25 mouse cellular contexts compared by ENCODE assay signal in the genomic region with DNA sequence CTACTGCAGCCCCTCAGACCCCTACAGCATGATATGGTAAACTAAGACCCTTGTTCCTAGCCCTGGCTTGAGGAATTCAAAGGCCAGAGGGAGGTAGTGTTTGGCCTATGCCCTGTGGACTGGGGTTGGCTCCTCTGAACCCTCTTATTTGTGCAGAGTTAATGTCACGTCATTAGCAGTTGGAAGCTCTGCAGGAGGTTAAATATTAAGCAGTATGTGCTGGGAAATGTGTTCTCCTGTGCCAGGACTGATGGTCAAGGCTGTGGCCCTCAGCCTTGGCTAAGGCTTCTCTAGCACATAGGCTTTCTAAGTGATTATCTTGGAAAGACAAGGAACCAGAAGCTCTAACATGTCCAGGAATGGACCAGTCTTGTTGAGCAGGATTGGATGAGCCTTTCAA. TPM values are rescaled to one million over a fixed set of nuclear protein-coding genes. Genes with fewer than 3 reads are reported as not detected.
DNase-seq lines count a peak whose midpoint lies in the region; ATAC-seq and TF ChIP-seq lines count a peak whose summit lies in the region.
"Had no signal": no experiment of that assay in that cellular context is flagged by ENCODE, and none has a peak within 500 bp of the region (broad histone marks: within the 10 kb centered on the region; RNA-seq: fewer than 3 reads in every experiment).

No protein-coding gene starts in this region.

- peak; percentile 61 for ATAC-seq in liver, embryonic 14.5 days (ENCODE audit: insufficient read depth)
- ATAC-seq in midbrain, postnatal 0 days (ENCODE audit: low FRiP score), result no peak
- ATAC-seq: activated CD4-positive, CD25-positive, alpha-beta regulatory T cell, adult 4 months; forebrain, embryonic 16.5 days; midbrain, embryonic 16.5 days had no signal

- peak overlapping the region; percentile 100 for H3K27ac ChIP-seq in liver, adult 2 months (replicated peaks; ENCODE audit: insufficient read depth, low read depth, low read length)
- no peak overlapping the region for H3K27ac ChIP-seq in liver, embryonic 14.5 days
- H3K27ac ChIP-seq in midbrain, postnatal 0 days (ENCODE audit: low read depth, low read length), result no peak overlapping the region
- H3K27ac ChIP-seq: embryonic facial prominence, embryonic 15.5 days; heart, embryonic 10.5 days; hindbrain, embryonic 12.5 days; layer of hippocampus, adult 2 months; limb, embryonic 10.5 days had no signal

- no peak overlapping the region for H3K4me3 ChIP-seq in liver, adult 2 months (ENCODE audit: insufficient read depth, low read depth, low read length)
- H3K4me3 ChIP-seq in liver, embryonic 14.5 days (ENCODE audit: insufficient read depth in 1 of 2, low read depth in 2 of 2, low read length in 2 of 2), result no peak overlapping the region
- no peak overlapping the region for H3K4me3 ChIP-seq in midbrain, postnatal 0 days (ENCODE audit: low read depth, low read length)
- H3K4me3 ChIP-seq: embryonic facial prominence, embryonic 15.5 days; heart, embryonic 10.5 days; hindbrain, embryonic 12.5 days; layer of hippocampus, adult 2 months; limb, embryonic 10.5 days had no signal

- H3K36me3 ChIP-seq in liver, adult 2 months (ENCODE audit: control insufficient read depth, insufficient read depth, low read length), result no peaks in the 10 kb centered on the region
- no peaks in the 10 kb centered on the region for H3K36me3 ChIP-seq in liver, embryonic 14.5 days (replicated peaks; ENCODE audit: control insufficient read depth, insufficient read depth, low read depth)
- H3K36me3 ChIP-seq in midbrain, postnatal 0 days (ENCODE audit: insufficient read depth, low read length), result no peaks in the 10 kb centered on the region
- H3K36me3 ChIP-seq: embryonic facial prominence, embryonic 15.5 days; G1E; heart, embryonic 10.5 days; hindbrain, embryonic 12.5 days; limb, embryonic 10.5 days had no signal

- TF ChIP-seq POLR2A in liver, adult 2 months (IDR thresholded peaks at IDR 0.05; ENCODE audit: extremely low read depth, insufficient read depth, low read length), result no peak

- no peaks in the 10 kb centered on the region for H3K79me2 ChIP-seq in liver, adult 2 months (ENCODE audit: control insufficient read depth, insufficient read depth, low read length)

- peaks cover 40% of the 10 kb centered on the region for H3K4me1 ChIP-seq in liver, adult 2 months (ENCODE audit: control insufficient read depth, insufficient read depth, low read length)
- H3K4me1 ChIP-seq in liver, embryonic 14.5 days (replicated peaks; ENCODE audit: control insufficient read depth in 2 of 2, insufficient read depth in 2 of 2, low read length in 1 of 2), result peaks cover 0 to 22% of the 10 kb centered on the region in 2 experiments; a peak in 1 of 4 replicates
- H3K4me1 ChIP-seq in midbrain, postnatal 0 days (ENCODE audit: insufficient read depth, low read length), result no peaks in the 10 kb centered on the region

- H3K9ac ChIP-seq in liver, adult 2 months (ENCODE audit: low read depth, low read length), result peak overlapping the region; percentile 87
- no peak overlapping the region for H3K9ac ChIP-seq in liver, embryonic 14.5 days (replicated peaks)
- no peak overlapping the region for H3K9ac ChIP-seq in midbrain, postnatal 0 days (replicated peaks; ENCODE audit: low read length, poor library complexity, severe bottlenecking)
- H3K9ac ChIP-seq: embryonic facial prominence, embryonic 15.5 days; hindbrain, embryonic 12.5 days had no signal

- no peak overlapping the region for H3K4me2 ChIP-seq in liver, embryonic 14.5 days (ENCODE audit: low read depth)
- H3K4me2 ChIP-seq in midbrain, postnatal 0 days (ENCODE audit: low read depth, low read length, poor library complexity, severe bottlenecking), result no peak overlapping the region
- H3K4me2 ChIP-seq: embryonic facial prominence, embryonic 15.5 days; hindbrain, embryonic 12.5 days had no signal

- TF ChIP-seq CTCF in liver, adult 2 months (IDR thresholded peaks at IDR 0.05; ENCODE audit: low read depth, low read length), result no peak
- no peak for TF ChIP-seq CTCF in liver, embryonic 14.5 days (IDR thresholded peaks at IDR 0.05; ENCODE audit: low read depth)
- TF ChIP-seq CTCF in midbrain, postnatal 0 days (IDR thresholded peaks at IDR 0.05), result no peak

- DNase-seq in liver, adult 2 months (ENCODE audit: extremely low read depth, low read depth, low spot score), result peak; percentile 99
- DNase-seq in liver, result no peak
- DNase-seq in kidney, postnatal 10 days, result peak; percentile 42
- DNase-seq in liver, embryonic 14.5 days (ENCODE audit: low read depth in 3 of 3, low spot score in 3 of 3), result peak; percentile 15 to 20 (median 16)
- DNase-seq in midbrain, postnatal 0 days (ENCODE audit: low spot score), result no peak
- no peak for DNase-seq in left cerebral cortex, adult 9 months (ENCODE audit: low spot score in 2 of 2)
- DNase-seq in frontal cortex, adult 2 months (ENCODE audit: extremely low spot score in 1 of 2, low spot score in 1 of 2), result no peak
- DNase-seq in gastrocnemius, adult 8-10 months (ENCODE audit: low spot score in 2 of 2), result no peak
- DNase-seq: adrenal gland, postnatal 25 days; cerebellum, adult 11 months; cerebellum, postnatal 25 days; heart, postnatal 14 days; lung, adult 2 months; retina, postnatal 1 day; right cerebral cortex, postnatal 4 days; thymus, postnatal 36 days had no signal

- H3K27me3 ChIP-seq in liver, adult 2 months (ENCODE audit: control insufficient read depth, insufficient read depth, low read length), result no peaks in the 10 kb centered on the region
- no peaks in the 10 kb centered on the region for H3K27me3 ChIP-seq in liver, embryonic 14.5 days (ENCODE audit: control insufficient read depth, insufficient read depth, low read length)
- H3K27me3 ChIP-seq in midbrain, postnatal 0 days (ENCODE audit: insufficient read depth, low read length), result no peaks in the 10 kb centered on the region
- H3K27me3 ChIP-seq: embryonic facial prominence, embryonic 15.5 days; hindbrain, embryonic 12.5 days had no signal

- WGBS in liver, adult 2 months, result 26% methylated on average over 1 of the region's 1 CpGs
- WGBS in liver, embryonic 14.5 days (ENCODE audit: insufficient replicate concordance), result 40% methylated on average over 1 of the region's 1 CpGs
- WGBS in midbrain, postnatal 0 days, result 73% methylated on average over 1 of the region's 1 CpGs

- H3K9me3 ChIP-seq in liver, embryonic 14.5 days (ENCODE audit: control insufficient read depth, low read length), result no peaks in the 10 kb centered on the region
- no peaks in the 10 kb centered on the region for H3K9me3 ChIP-seq in midbrain, postnatal 0 days (ENCODE audit: low read length)
- H3K9me3 ChIP-seq: embryonic facial prominence, embryonic 15.5 days; G1E; heart, embryonic 10.5 days; hindbrain, embryonic 12.5 days; limb, embryonic 10.5 days had no signal

- TF ChIP-seq EP300 in liver, embryonic 14.5 days (IDR thresholded peaks at IDR 0.05; ENCODE audit: low read depth), result 0 out of 2 replicates have a peak, but pooled peaks have one; percentile 10

RNA-seq across cellular contexts. Expression of gene Rxra, which starts 49.6 kb away (rescaled TPM):
- total RNA-seq in liver, adult 2 months (2014; rRNA removed), result 108 and 124 TPM in 2 replicates
- 303 and 313 TPM in 2 replicates for polyA plus RNA-seq in liver, adult 2 months (2012; rRNA removed)
- polyA plus RNA-seq in liver, embryonic 14.5 days (2012; rRNA removed), result 7.1 and 7.5 TPM in 2 replicates
- 2.4 and 2.9 TPM in 2 replicates for polyA plus RNA-seq in liver, embryonic 14.5 days (2014; fragmentation: Nextera tagmentation; extraction: Ambion mirVana)
- total RNA-seq in midbrain, postnatal 0 days (2014; rRNA removed), result 18.5 and 20.2 TPM in 2 replicates
- 2.2 and 2.3 TPM in 2 replicates for polyA plus RNA-seq in midbrain, postnatal 0 days (2015; fragmentation: Nextera tagmentation; extraction: Ambion mirVana)
- 12.3 and 16.0 TPM in 2 replicates for polyA plus RNA-seq in frontal cortex, adult 2 months (2012; rRNA removed)
- total RNA-seq in gastrocnemius, adult 8-10 months (2022), result 100 to 1,000 TPM; 127 to 155 (median 141) TPM
- polyA plus RNA-seq: G1E had no signal

Comparison
In these comparisons a context has a peak if more than half of its experiments do, and no peak if none do; other contexts are left out.
1. DNase-seq: peak in liver, adult 2 months (single experiment), kidney, postnatal 10 days (single experiment) and liver, embryonic 14.5 days (3 of 3); none in liver (single experiment), midbrain, postnatal 0 days (single experiment), left cerebral cortex, adult 9 months (0 of 2), frontal cortex, adult 2 months (0 of 2) and gastrocnemius, adult 8-10 months (0 of 2).
2. RNA of gene Rxra, which starts 49.6 kb away (polyA plus RNA-seq): 303 to 313 TPM in liver, adult 2 months; 12.3 to 16.0 TPM in frontal cortex, adult 2 months, 2.4 to 7.5 TPM in liver, embryonic 14.5 days and 2.2 to 2.3 TPM in midbrain, postnatal 0 days; every median in the first group is over 10 times any median in the second.